Mouse (Mus musculus) hindbrain, postnatal 0 days (tissue): Measurements from ENCODE around the gene Klhl31. TPM values are rescaled to one million over a fixed set of nuclear protein-coding genes. Genes with fewer than 3 reads are reported as not detected.

ENCODE experiments used
- ATAC-seq: fragments of 200-750 bp; cut with Nextera tagmentation; 2 replicates; pipeline ENCODE4 v1.8.0; 2017; ENCODE audit warnings: mild to moderate bottlenecking, moderate TSS enrichment, moderate library complexity
- DNase-seq: peaks from one replicate; pipeline ENCODE4 v3.0.0-alpha.2; 2015; ENCODE audit warnings: low spot score
- H3K27ac ChIP-seq: fragments of 300-500 bp; sonication (generic); 2 replicates; pipeline ENCODE4 v1.5.1; 2014; ENCODE audit warnings: mild to moderate bottlenecking
- H3K27me3 ChIP-seq: fragments of 300-500 bp; sonication (generic); 2 replicates; pipeline ENCODE4 v1.6.1; 2014; ENCODE audit warnings: low read length, mixed read lengths; ENCODE audit not compliant: insufficient read depth
- H3K36me3 ChIP-seq: fragments of 300-500 bp; sonication (generic); 2 replicates; pipeline ENCODE4 v1.6.1; 2014; ENCODE audit warnings: low read length, mixed read lengths; ENCODE audit not compliant: insufficient read depth
- H3K4me1 ChIP-seq: fragments of 300-500 bp; sonication (generic); 2 replicates; pipeline ENCODE4 v1.6.1; 2014; ENCODE audit warnings: antibody characterized with exemption, low read length, mixed read lengths; ENCODE audit not compliant: insufficient read depth
- H3K4me2 ChIP-seq: fragments of 300-500 bp; sonication (generic); 2 replicates; pipeline ENCODE4 v1.6.1; 2014; ENCODE audit warnings: low read depth, mild to moderate bottlenecking, low read length, moderate library complexity, mixed read lengths
- H3K4me3 ChIP-seq: fragments of 300-500 bp; sonication (generic); 2 replicates; pipeline ENCODE4 v1.5.1; 2014; ENCODE audit warnings: low read length
- H3K9ac ChIP-seq: fragments of 300-500 bp; sonication (generic); replicated peaks from 2 replicates; pipeline ENCODE4 v1.6.1; 2014; ENCODE audit warnings: mild to moderate bottlenecking, low read length, moderate library complexity, mixed read lengths
- H3K9me3 ChIP-seq: fragments of 300-500 bp; sonication (generic); 2 replicates; pipeline ENCODE4 v1.6.1; 2016; ENCODE audit warnings: low read length, mixed read lengths
- CTCF ChIP-seq: IDR thresholded peaks from 2 replicates; pipeline ENCODE4 v1.5.1; 2016; ENCODE audit warnings: antibody characterized with exemption, control low read depth, low read depth
- WGBS: fragments of 180-500 bp; shearing (Covaris S2); extraction: QIAGEN DNeasy Blood & Tissue Kit; methylation state at CpG from one replicate; pipeline ENCODE4 v1.1.7; 2014; 5-methylcytosine and 5-hydroxymethylcytosine counted together
- polyA plus RNA-seq: library from polyadenylated mRNA; unstranded; fragments of >200 nt; fragmentation: Nextera tagmentation; extraction: Ambion mirVana; gene quantifications from 2 replicates; pipeline ENCODE4 v1.2.1, GENCODE M21; 2015
- total RNA-seq: library from RNA; depleted of rRNA; stranded (reverse); fragments of >200 nt; gene quantifications from 2 replicates; pipeline ENCODE4 v1.2.3, GENCODE M21; 2014

Klhl31 gene
- total and polyA plus RNA-seq, 2 experiments from 2014 or later: 0.05 to 0.20 TPM

DNA sequence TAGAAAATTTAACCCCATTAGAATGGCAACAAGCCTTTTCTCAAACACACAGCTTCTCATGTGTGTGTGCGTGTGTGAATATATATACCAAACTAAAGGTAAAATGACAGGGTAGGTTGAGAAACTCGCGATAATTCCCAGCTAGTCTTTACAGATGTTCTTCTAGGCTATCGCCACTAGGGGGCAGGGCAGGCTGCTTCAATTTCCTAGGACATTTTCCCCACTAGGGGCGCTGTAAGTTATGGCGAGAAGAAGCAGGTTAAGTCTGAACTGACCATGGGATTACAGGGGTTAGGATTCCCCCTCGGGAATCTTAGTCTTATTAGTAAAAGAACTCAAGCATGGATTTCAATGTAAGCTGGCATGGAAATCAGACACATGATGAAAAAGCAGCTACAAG is 39.9 kb upstream of the Klhl31 start:
- H3K4me3 ChIP-seq: no peak overlapping the region
- H3K9ac ChIP-seq: no peak overlapping the region
- H3K9me3 ChIP-seq: no peaks in the 10 kb centered on the region
- peak; percentile 99 for TF ChIP-seq CTCF
- peak; percentile 41; the same call in 1 of the 2 replicates for ATAC-seq
- 30% methylated on average over 7 of the region's 7 CpGs for WGBS
- H3K36me3 ChIP-seq: no peaks in the 10 kb centered on the region
- DNase-seq: peak; percentile 91
- no peaks in the 10 kb centered on the region for H3K27me3 ChIP-seq
- no peaks in the 10 kb centered on the region for H3K4me1 ChIP-seq
- H3K4me2 ChIP-seq: no peak overlapping the region
- H3K27ac ChIP-seq: no peak overlapping the region

DNA sequence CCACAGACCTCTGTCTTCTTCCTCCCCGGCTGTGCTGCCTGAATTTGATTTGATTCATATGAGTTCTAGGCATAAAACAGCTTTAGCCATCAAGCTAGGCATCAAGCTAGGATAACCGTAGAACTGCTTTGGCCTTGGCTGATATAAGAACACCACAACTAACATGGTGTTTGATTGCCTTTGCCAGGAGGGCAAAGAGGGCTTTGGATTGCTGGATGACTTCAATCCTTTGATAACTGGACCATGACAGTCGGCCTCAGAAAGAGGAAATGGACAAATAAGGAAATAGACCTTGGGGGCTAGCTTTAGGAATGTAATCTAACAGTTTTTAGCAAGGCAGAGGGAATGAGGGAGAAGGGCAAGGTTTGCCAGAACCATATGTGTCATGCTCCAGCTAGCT is 37.7 kb upstream of the Klhl31 start:
- Histone ChIP-seq H3K9me3 (no peaks in the 10 kb centered on the region), H3K4me1 (no peaks in the 10 kb centered on the region), H3K9ac (no peak overlapping the region), H3K4me2 (no peak overlapping the region), H3K27me3 (no peaks in the 10 kb centered on the region), H3K27ac (no peak overlapping the region), H3K4me3 (no peak overlapping the region), H3K36me3 (no peaks in the 10 kb centered on the region)
- ATAC-seq (no peak), DNase-seq (no peak)
- WGBS: 53% methylated on average over 3 of the region's 3 CpGs
- TF ChIP-seq CTCF: no peak

GRCm38 (mm10) chr9:77602302-77603266 is 33.7 kb upstream of the Klhl31 start:
- no peaks in the 10 kb centered on the region for H3K36me3 ChIP-seq
- H3K27me3 ChIP-seq: no peaks in the 10 kb centered on the region
- DNase-seq (peak; percentile 5), ATAC-seq (0 out of 2 replicates have a peak, but pooled peaks have one; percentile 35)
- no peaks in the 10 kb centered on the region for H3K9me3 ChIP-seq
- no peak overlapping the region for H3K9ac ChIP-seq
- H3K4me3 ChIP-seq: no peak overlapping the region
- H3K4me1 ChIP-seq: no peaks in the 10 kb centered on the region
- no peak overlapping the region for H3K27ac ChIP-seq
- WGBS: 68% methylated on average over 10 of the region's 10 CpGs
- no peak for TF ChIP-seq CTCF
- no peak overlapping the region for H3K4me2 ChIP-seq

DNA sequence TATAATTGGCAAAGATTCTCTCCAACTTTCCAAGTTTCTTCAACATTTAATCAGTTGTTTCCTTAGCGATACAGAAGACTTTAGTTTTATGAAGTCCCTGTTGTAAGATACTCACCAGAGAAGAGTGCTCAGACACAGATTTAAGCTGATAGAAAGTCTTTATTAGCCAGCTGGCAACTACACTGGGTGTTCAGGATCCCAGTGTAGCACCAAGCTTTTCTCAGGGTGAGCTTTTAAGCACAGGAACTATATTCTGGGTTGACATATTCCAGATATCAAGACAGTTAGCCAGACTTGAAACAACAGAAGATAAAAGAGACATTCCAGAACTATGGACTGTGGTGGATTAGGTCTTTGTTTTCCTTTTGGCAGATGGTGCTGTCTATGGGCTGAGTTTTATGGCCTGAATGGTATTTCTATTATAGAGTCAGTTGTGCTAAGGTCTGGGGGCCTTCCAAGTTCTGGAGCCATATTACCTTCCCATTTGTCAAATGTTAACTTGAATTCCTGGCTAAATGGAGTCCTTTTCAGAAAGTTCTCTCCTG is 32.3 kb upstream of the Klhl31 start:
- no peak for TF ChIP-seq CTCF
- WGBS: 91% methylated on average over 1 of the region's 1 CpGs
- H3K4me1 ChIP-seq: no peaks in the 10 kb centered on the region
- H3K9ac ChIP-seq: no peak overlapping the region
- H3K9me3 ChIP-seq: no peaks in the 10 kb centered on the region
- no peak overlapping the region for H3K4me2 ChIP-seq
- no peaks in the 10 kb centered on the region for H3K27me3 ChIP-seq
- H3K4me3 ChIP-seq: no peak overlapping the region
- no peak overlapping the region for H3K27ac ChIP-seq
- no peak for DNase-seq
- no peak for ATAC-seq
- no peaks in the 10 kb centered on the region for H3K36me3 ChIP-seq

DNA sequence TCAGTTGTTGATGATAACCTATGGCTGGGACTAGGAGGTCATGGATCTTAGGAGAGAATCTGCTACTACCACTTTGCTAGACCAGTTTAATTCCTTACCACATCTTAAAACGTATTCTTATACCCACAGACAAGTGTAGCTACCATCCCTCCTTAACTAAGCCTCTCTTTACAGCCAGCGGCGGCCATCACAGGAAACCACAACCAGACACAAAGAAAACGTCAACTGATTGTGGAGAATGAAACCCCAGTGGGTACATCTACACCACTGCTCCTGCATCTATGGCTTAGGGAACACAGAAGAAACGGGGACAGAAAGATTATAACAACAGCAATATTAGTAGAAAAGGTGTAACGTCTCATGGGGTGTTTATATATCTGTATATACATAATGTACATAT is 29.0 kb upstream of the Klhl31 start:
- DNase-seq: no peak
- H3K27ac ChIP-seq: no peak overlapping the region
- H3K9me3 ChIP-seq: no peaks in the 10 kb centered on the region
- 78% methylated on average over 6 of the region's 6 CpGs for WGBS
- H3K27me3 ChIP-seq: no peaks in the 10 kb centered on the region
- H3K4me3 ChIP-seq: no peak overlapping the region
- H3K4me1 ChIP-seq: no peaks in the 10 kb centered on the region
- no peak overlapping the region for H3K9ac ChIP-seq
- ATAC-seq: no peak
- H3K36me3 ChIP-seq: no peaks in the 10 kb centered on the region
- no peak for TF ChIP-seq CTCF
- no peak overlapping the region for H3K4me2 ChIP-seq

DNA sequence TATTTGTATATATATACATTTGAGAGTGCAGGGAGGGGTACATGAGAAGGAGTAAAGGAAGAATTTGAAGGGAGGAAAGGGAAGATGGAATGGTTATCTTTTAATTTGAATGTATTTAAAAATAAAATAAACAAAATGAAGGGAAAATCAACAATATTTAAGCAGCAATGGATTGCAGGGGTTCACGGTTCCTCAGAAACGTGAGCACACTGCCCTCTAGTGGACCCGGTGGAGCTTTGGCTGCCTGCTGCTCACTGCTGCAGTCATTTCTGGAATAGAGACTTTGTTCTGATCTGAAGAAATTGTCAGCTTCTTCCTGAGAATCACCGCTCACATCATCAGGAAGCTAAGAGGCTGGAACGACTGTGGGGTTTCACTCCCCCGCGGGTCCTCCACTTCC is 28.5 kb upstream of the Klhl31 start:
- no peaks in the 10 kb centered on the region for H3K36me3 ChIP-seq
- no peaks in the 10 kb centered on the region for H3K27me3 ChIP-seq
- no peak overlapping the region for H3K4me3 ChIP-seq
- TF ChIP-seq CTCF: peak; percentile 67
- H3K4me1 ChIP-seq: no peaks in the 10 kb centered on the region
- 30% methylated on average over 5 of the region's 7 CpGs for WGBS
- ATAC-seq: 0 out of 2 replicates have a peak, but pooled peaks have one; percentile 38
- H3K27ac ChIP-seq: no peak overlapping the region
- H3K4me2 ChIP-seq: no peak overlapping the region
- peak; percentile 79 for DNase-seq
- no peak overlapping the region for H3K9ac ChIP-seq
- no peaks in the 10 kb centered on the region for H3K9me3 ChIP-seq

GRCm38 (mm10) chr9:77610811-77611210 is 25.5 kb upstream of the Klhl31 start:
- ATAC-seq: no peak

More at GRCm38 (mm10) chr9:77610811-77611210, 25.5 kb upstream of the Klhl31 start:
- Histone ChIP-seq H3K27me3 (no peaks in the 10 kb centered on the region), H3K9ac (no peak overlapping the region), H3K4me1 (no peaks in the 10 kb centered on the region), H3K4me3 (no peak overlapping the region), H3K4me2 (no peak overlapping the region), H3K9me3 (no peaks in the 10 kb centered on the region), H3K27ac (no peak overlapping the region), H3K36me3 (no peaks in the 10 kb centered on the region)
- peak; percentile 48 for DNase-seq
- peak; percentile 67 for TF ChIP-seq CTCF
